Mouse (Mus musculus) layer of hippocampus, postnatal 10 days (tissue): ENCODE data around the gene Trim15. TPM values are rescaled to one million over a fixed set of nuclear protein-coding genes. Genes with fewer than 3 reads are reported as not detected.

Source experiments
- DNase-seq, 2 experiments: peaks; one replicate each; pipeline ENCODE4 v3.0.0; 2021; ENCODE audit warnings: low spot score in 2 of 2
- total RNA-seq, 2 experiments: library from RNA; stranded (reverse); gene quantifications; 2 replicates each; pipeline ENCODE4 v1.2.3; 2021

The Trim15 gene
- total RNA-seq, 2 experiments from 2014 or later, result not detected

- DNase-seq, result no peak
These were observed 36.5 kb downstream of the Trim15 start for GRCm38 (mm10) chr17:36830470-36830869.

GRCm38 (mm10) chr17:36828488-36828887, 38.5 kb downstream of the Trim15 start:
- DNase-seq, result no peak

- peak; percentile 82 to 87 for DNase-seq
These were observed 41.0 kb downstream of the Trim15 start for GRCm38 (mm10) chr17:36826002-36826401.

- DNase-seq, result no peak
These were observed 41.5 kb downstream of the Trim15 start for GRCm38 (mm10) chr17:36825525-36825924.

- peak; percentile 58 to 64 for DNase-seq
These were observed 43.0 kb downstream of the Trim15 start for GRCm38 (mm10) chr17:36824005-36824404.

GRCm38 (mm10) chr17:36811871-36812270, 55.1 kb downstream of the Trim15 start, which contains the start of gene H2-M10.6:
Gene H2-M10.6, plus strand, starts transcription at chr17:36812171.
- no peak for DNase-seq

Other genes starting within 250 kb of the Trim15 start
- gene H2-M9, start 224.5 kb downstream of the Trim15 start, total RNA-seq, result not detected
- gene H2-M1, start 195.0 kb downstream of the Trim15 start, total RNA-seq, result not detected
- gene H2-M10.5, start 94.3 kb downstream of the Trim15 start, total RNA-seq, result not detected
- gene H2-M10.6, start 55.0 kb downstream of the Trim15 start, total RNA-seq, result not detected
- gene Trim26, start 30.1 kb downstream of the Trim15 start, total RNA-seq, result 10 to 100 TPM; 22.7 to 28.8 TPM
- under 1 TPM in 1 of 2 experiments, not detected in 1; 0.16 TPM for gene Trim10, start 2.4 kb upstream of the Trim15 start, total RNA-seq
- gene Trim40, start 22.9 kb upstream of the Trim15 start, total RNA-seq, result not detected
- not detected for gene Trim31, start 30.9 kb upstream of the Trim15 start, total RNA-seq
- 1 to 10 TPM; 4.9 to 5.4 TPM for gene Rnf39, start 75.7 kb upstream of the Trim15 start, total RNA-seq
- 100 to 1,000 TPM in 1 of 2 experiments, 10 to 100 TPM in 1; 88.2 to 100 TPM for gene Ppp1r11, start 84.5 kb upstream of the Trim15 start, total RNA-seq
- gene Znrd1, start 91.3 kb upstream of the Trim15 start, total RNA-seq, result 10 to 100 TPM; 30.2 to 30.3 TPM
- gene Znrd1as, start 91.4 kb upstream of the Trim15 start, total RNA-seq, result 1 to 10 TPM; 4.8 to 5.3 TPM
- under 1 TPM; 0.53 to 0.83 TPM for gene 2410137M14Rik, start 114.0 kb upstream of the Trim15 start, total RNA-seq
- 1 to 10 TPM; 3.2 to 3.7 TPM for gene H2-M5, start 122.3 kb upstream of the Trim15 start, total RNA-seq
- 10 to 100 TPM; 73.3 to 83.7 TPM for gene Zfp57, start 134.0 kb upstream of the Trim15 start, total RNA-seq
- 1 to 10 TPM; 3.2 to 4.3 TPM for gene Mog, start 156.2 kb upstream of the Trim15 start, total RNA-seq
- gene Gabbr1, start 178.8 kb upstream of the Trim15 start, total RNA-seq, result 100 to 1,000 TPM; 594 to 649 TPM
- gene Olfr90, start 221.3 kb upstream of the Trim15 start, total RNA-seq, result not detected
- gene Olfr91, start 231.1 kb upstream of the Trim15 start, total RNA-seq, result not detected